Mouse (Mus musculus): Measurements from ENCODE around the gene Cfap97. TPM values are rescaled to one million over a fixed set of nuclear protein-coding genes. Genes with fewer than 3 reads are reported as not detected.

The Cfap97 gene
- polyA plus RNA-seq, 1 experiment from 2014 or later = 33.1 TPM

DNA sequence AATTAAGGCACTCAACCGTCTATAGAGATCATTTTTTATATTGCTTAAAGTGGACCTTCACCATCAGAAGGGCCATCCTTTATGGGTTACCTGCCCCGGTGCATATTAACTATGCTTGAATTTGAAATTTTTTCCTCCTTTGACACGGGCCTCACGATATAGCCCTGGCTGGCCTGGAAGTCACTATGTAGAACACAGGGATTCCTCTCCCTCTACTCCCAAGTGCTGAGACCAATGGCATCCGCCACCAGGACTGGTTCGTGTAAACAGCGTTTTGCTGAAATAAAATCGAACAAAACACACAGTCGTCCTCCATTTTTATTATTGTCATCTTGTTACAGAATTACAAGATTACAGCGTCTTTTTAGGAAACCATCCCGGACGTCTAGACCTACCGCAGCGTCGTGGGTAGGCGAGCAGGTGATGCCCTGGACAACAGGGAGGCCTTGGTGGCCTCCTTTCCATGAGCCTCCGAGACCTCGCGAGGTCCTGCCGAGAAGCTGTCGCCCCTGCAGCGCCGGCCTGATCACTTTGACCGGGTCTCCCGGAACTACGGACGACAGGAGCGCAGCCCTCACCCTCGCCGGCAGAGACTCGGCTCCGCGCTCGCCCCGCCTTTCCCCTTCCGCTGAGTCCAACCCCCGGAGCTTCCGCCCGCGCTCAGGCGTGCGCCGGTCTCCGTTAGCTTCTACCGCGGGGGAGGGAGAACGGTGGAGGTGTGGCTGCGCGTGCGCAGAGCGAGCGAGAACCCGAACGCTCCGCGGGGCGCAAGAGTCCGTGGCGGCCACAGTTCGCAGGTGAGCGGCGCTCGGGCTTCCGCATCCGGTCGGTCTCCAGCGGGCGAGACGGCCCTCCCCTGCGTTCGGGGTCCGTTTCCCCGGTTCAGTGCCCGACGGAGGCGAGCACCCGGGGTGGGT, 11.6 kb downstream of the Cfap97 start:
- peak overlapping the region; percentile 68 for H3K4me3 ChIP-seq
- 0 out of 2 replicates have a peak, but pooled peaks cover 4% of the 10 kb centered on the region for H3K4me1 ChIP-seq
- H3K4me2 ChIP-seq (replicated peaks) = peak overlapping the region; percentile 56
- WGBS = 2% methylated on average over 69 of the region's 77 CpGs
- no peaks in the 10 kb centered on the region for H3K36me3 ChIP-seq
- H3K9ac ChIP-seq = peak overlapping the region; percentile 79
- no peaks in the 10 kb centered on the region for H3K9me3 ChIP-seq
- H3K27ac ChIP-seq = peak overlapping the region; percentile 85
- H3K27me3 ChIP-seq = no peaks in the 10 kb centered on the region
- ATAC-seq (ENCODE audit: insufficient number of reproducible peaks, insufficient read depth, low FRiP score, low TSS enrichment) = peak; percentile 98

DNA sequence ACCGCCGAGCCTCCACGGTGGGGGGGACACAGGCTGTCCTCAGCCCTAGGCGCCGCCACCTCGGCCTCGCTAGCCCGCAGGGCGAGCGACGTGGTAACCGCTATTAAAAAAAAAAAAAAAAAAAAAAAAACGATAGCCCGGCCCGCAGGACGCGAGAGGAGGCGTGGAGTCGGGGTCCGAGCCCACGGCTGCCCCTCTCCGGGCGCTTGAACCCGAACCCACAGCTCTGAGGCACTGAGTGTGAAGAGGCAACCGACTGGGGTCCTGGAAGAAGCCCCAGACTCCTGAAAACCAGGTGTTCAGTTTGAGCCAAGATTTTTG, 12.3 kb downstream of the Cfap97 start:
- no peaks in the 10 kb centered on the region for H3K36me3 ChIP-seq
- peak; percentile 28; the same call in 1 of the 2 replicates for ATAC-seq (ENCODE audit: insufficient number of reproducible peaks, insufficient read depth, low FRiP score, low TSS enrichment)
- peak overlapping the region; percentile 85 for H3K27ac ChIP-seq
- WGBS = 1% methylated on average over 24 of the region's 25 CpGs
- peak overlapping the region; percentile 56 for H3K4me2 ChIP-seq (replicated peaks)
- 0 out of 2 replicates have a peak, but pooled peaks cover 4% of the 10 kb centered on the region for H3K4me1 ChIP-seq
- no peaks in the 10 kb centered on the region for H3K27me3 ChIP-seq
- H3K9me3 ChIP-seq = no peaks in the 10 kb centered on the region
- H3K4me3 ChIP-seq = peak overlapping the region; percentile 68
- H3K9ac ChIP-seq = peak overlapping the region; percentile 79

DNA sequence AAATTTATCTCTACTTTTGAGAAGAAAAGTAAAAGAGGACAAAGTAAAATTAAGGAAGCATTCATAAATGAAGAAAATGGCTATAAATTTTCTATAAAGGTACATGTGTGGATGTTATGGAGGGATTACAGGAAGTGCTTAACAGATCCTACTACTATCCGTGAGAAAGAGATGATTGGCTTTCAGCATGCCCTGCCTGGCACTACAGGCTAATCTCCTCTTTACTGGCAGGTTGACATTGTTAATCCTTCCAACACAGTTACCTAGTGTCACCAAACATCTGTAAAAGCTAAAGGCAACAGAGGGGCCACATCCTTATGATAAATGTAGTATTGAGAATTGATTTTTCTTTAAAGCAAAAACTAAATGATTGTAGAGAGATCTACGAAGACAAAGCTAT, 22.1 kb downstream of the Cfap97 start:
- H3K36me3 ChIP-seq = peaks cover 10% of the 10 kb centered on the region
- no peak overlapping the region for H3K4me3 ChIP-seq
- H3K27ac ChIP-seq = no peak overlapping the region
- no peaks in the 10 kb centered on the region for H3K9me3 ChIP-seq
- no peak for ATAC-seq (ENCODE audit: insufficient number of reproducible peaks, insufficient read depth, low FRiP score, low TSS enrichment)
- H3K4me2 ChIP-seq (replicated peaks) = no peak overlapping the region
- no peaks in the 10 kb centered on the region for H3K27me3 ChIP-seq
- H3K9ac ChIP-seq = no peak overlapping the region
- WGBS = 86% methylated on average over 2 of the region's 2 CpGs
- no peaks in the 10 kb centered on the region for H3K4me1 ChIP-seq

DNA sequence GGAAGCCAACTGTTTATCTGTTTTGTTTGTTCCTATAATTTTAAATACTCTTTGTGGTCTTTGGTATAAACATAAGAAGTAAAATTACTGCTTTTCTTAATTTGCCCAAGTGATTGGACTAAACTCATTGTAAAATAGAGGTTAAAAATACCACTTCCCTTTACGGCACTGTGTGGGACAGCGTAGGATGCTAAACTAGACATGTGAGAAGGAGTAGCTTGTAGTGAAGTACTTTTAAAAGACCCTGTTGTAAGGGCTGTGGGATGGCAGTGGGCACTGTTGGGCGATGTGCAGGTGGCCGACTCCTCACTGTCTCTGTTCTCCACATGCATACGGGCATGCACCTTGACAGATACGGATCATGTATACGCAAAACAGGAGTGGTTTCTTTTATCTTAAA, 28.6 kb downstream of the Cfap97 start:
- Histone ChIP-seq H3K9ac (no peak overlapping the region), H3K27ac (no peak overlapping the region), H3K4me3 (no peak overlapping the region), H3K4me2 (replicated peaks) (no peak overlapping the region), H3K27me3 (no peaks in the 10 kb centered on the region), H3K4me1 (no peaks in the 10 kb centered on the region), H3K9me3 (no peaks in the 10 kb centered on the region), H3K36me3 (peaks cover 3% of the 10 kb centered on the region; the same call in 1 of the 2 replicates)
- no peak for ATAC-seq (ENCODE audit: insufficient number of reproducible peaks, insufficient read depth, low FRiP score, low TSS enrichment)
- WGBS = 92% methylated on average over 7 of the region's 7 CpGs

DNA sequence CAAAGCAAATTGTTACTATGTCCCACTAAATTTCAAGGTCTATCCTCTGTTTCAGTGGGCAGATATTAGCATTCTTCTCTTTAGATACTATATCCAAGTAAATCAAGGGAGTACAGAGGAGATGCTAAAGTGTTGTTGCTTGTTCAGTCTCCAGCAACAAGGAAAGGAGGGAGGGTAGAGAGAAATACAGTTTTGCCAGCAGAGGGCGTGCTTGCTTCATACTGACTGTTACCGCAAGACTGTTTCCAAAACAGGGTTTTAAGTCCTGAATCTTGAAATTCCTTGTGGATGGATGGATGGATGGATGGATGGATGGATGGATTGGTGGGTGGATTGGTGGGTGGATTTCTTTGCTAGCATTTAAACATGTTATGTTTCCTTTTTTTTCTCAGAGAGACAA, 33.8 kb downstream of the Cfap97 start:
- 8% methylated on average over 2 of the region's 2 CpGs for WGBS
- Histone ChIP-seq H3K27ac (no peak overlapping the region), H3K4me2 (replicated peaks) (no peak overlapping the region), H3K36me3 (0 out of 2 replicates have a peak, but pooled peaks cover 8% of the 10 kb centered on the region), H3K9ac (no peak overlapping the region), H3K27me3 (no peaks in the 10 kb centered on the region), H3K4me1 (no peaks in the 10 kb centered on the region), H3K4me3 (no peak overlapping the region), H3K9me3 (no peaks in the 10 kb centered on the region)
- ATAC-seq (ENCODE audit: insufficient number of reproducible peaks, insufficient read depth, low FRiP score, low TSS enrichment) = no peak

DNA sequence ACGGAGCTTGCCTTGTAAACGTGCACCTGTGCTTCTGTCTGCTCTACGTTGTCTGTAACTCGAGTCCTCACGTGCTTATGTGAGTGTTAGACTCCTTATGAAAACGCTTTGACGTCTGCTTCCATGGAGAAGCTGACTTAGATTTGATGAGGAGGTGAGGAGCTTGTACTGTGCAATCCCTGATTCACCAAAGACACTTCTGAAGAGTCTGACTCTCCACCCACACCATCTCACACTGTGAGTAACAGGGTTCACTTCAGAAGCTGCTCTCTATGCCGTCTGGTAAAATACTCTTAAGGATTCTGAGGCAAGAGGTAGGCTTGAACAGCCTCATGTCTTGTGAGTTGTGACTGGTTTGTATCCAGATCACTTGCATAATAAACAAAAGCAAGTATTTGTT, 41.5 kb downstream of the Cfap97 start:
- Histone ChIP-seq H3K36me3 (peaks cover 19% of the 10 kb centered on the region), H3K27ac (no peak overlapping the region), H3K4me2 (replicated peaks) (no peak overlapping the region), H3K27me3 (no peaks in the 10 kb centered on the region), H3K4me3 (no peak overlapping the region), H3K9me3 (no peaks in the 10 kb centered on the region), H3K4me1 (no peaks in the 10 kb centered on the region), H3K9ac (no peak overlapping the region)
- WGBS = 85% methylated on average over 8 of the region's 8 CpGs
- no peak for ATAC-seq (ENCODE audit: insufficient number of reproducible peaks, insufficient read depth, low FRiP score, low TSS enrichment)

DNA sequence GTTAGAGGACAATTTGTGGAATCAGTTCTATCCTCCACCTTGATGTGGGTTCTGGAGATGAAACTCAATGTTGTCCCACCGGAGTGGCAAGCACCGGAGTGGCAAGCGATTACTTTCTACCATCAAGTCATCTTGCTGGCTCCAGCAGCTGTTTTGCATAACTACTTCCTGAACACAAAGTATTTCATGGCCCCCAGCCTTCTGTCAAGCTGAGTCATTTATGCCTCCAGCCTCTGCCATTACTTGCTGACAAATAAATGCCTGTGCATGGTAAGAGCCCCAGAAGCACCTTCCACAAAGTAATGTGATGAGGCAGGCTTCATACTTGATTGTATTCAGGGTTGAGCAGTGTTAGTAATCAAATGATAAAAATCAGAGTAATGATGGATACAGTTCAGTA, 45.3 kb downstream of the Cfap97 start:
- no peaks in the 10 kb centered on the region for H3K4me1 ChIP-seq
- ATAC-seq (ENCODE audit: insufficient number of reproducible peaks, insufficient read depth, low FRiP score, low TSS enrichment) = no peak
- H3K27me3 ChIP-seq = no peaks in the 10 kb centered on the region
- H3K4me3 ChIP-seq = no peak overlapping the region
- no peak overlapping the region for H3K9ac ChIP-seq
- no peaks in the 10 kb centered on the region for H3K9me3 ChIP-seq
- H3K27ac ChIP-seq = no peak overlapping the region
- H3K36me3 ChIP-seq = peaks cover 25% of the 10 kb centered on the region
- WGBS = 71% methylated on average over 3 of the region's 3 CpGs
- no peak overlapping the region for H3K4me2 ChIP-seq (replicated peaks)

DNA sequence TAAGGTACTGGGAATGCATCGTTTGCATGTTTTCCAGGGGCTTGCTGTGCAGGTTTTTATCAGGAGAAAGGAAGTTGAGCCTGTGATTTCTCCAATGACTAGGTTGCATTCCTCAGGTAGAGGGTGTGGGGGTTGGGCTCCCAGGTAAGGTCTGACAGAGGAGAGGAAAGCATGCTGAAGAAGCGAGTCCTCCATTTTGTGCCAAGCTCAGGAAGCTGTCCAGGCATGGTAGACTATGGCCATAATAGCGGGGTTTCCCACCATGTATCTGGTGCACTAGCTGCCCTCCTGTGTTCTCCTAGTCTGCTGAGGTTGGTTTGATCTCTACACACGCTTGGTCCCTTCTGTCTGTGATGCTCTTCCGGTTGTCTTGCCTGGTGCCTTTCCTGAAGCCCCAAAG, 46.1 kb downstream of the Cfap97 start:
- Histone ChIP-seq H3K4me2 (replicated peaks) (no peak overlapping the region), H3K4me1 (no peaks in the 10 kb centered on the region), H3K27me3 (no peaks in the 10 kb centered on the region), H3K9ac (no peak overlapping the region), H3K9me3 (no peaks in the 10 kb centered on the region), H3K27ac (no peak overlapping the region), H3K4me3 (no peak overlapping the region), H3K36me3 (peaks cover 33% of the 10 kb centered on the region)
- no peak for ATAC-seq (ENCODE audit: insufficient number of reproducible peaks, insufficient read depth, low FRiP score, low TSS enrichment)
- WGBS = 82% methylated on average over 5 of the region's 5 CpGs

DNA sequence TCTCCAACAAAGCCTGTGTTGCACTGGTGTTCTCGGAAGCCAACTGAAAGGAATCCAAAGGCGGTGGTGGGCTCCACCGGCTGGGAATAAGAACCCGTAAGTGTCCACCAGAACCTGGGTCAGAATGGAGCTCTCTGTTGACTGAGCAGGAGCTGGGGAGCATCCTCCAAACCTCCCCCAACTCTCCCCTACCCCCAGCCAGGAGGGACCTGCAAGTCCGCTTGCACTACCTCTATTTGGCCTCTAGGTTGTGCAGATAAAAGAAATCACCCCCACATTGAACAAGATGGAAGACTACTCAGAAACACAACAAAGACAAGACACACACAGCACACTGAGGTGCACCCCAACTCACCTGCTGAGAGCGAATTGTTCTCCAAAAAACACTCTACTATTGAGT, 50.8 kb downstream of the Cfap97 start:
- peaks cover 12% of the 10 kb centered on the region; the same call in 1 of the 2 replicates for H3K4me1 ChIP-seq
- H3K27me3 ChIP-seq = no peaks in the 10 kb centered on the region
- no peaks in the 10 kb centered on the region for H3K9me3 ChIP-seq
- no peak overlapping the region for H3K27ac ChIP-seq
- H3K4me3 ChIP-seq = no peak overlapping the region
- H3K4me2 ChIP-seq (replicated peaks) = no peak overlapping the region
- no peak for ATAC-seq (ENCODE audit: insufficient number of reproducible peaks, insufficient read depth, low FRiP score, low TSS enrichment)
- WGBS = 86% methylated on average over 6 of the region's 6 CpGs
- H3K9ac ChIP-seq = no peak overlapping the region
- peaks cover 55% of the 10 kb centered on the region for H3K36me3 ChIP-seq

DNA sequence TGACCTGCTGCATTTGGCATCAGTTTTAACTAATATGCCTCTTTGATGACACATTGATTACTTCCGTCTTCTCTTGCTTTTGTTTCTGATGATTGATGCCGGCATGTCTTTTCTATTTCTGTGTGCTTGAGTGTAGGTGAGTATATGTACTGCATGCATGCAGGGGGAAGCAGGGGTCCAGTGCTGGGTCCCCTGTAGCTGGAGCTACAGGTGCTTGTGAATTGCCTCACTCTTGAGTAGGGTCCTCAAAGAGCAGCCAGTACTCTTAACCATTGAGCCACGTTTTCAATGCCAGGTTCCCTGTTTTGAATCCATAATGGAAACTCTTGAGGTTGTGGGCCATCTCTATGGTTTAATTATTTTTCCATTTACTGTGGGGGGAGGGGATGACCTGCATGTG, 52.7 kb downstream of the Cfap97 start:
- no peak overlapping the region for H3K9ac ChIP-seq
- no peaks in the 10 kb centered on the region for H3K27me3 ChIP-seq
- H3K4me3 ChIP-seq = no peak overlapping the region
- 85% methylated on average over 3 of the region's 3 CpGs for WGBS
- no peak for ATAC-seq (ENCODE audit: insufficient number of reproducible peaks, insufficient read depth, low FRiP score, low TSS enrichment)
- H3K9me3 ChIP-seq = no peaks in the 10 kb centered on the region
- H3K4me1 ChIP-seq = peaks cover 29% of the 10 kb centered on the region
- no peak overlapping the region for H3K27ac ChIP-seq
- no peak overlapping the region for H3K4me2 ChIP-seq (replicated peaks)
- H3K36me3 ChIP-seq = peaks cover 71% of the 10 kb centered on the region

DNA sequence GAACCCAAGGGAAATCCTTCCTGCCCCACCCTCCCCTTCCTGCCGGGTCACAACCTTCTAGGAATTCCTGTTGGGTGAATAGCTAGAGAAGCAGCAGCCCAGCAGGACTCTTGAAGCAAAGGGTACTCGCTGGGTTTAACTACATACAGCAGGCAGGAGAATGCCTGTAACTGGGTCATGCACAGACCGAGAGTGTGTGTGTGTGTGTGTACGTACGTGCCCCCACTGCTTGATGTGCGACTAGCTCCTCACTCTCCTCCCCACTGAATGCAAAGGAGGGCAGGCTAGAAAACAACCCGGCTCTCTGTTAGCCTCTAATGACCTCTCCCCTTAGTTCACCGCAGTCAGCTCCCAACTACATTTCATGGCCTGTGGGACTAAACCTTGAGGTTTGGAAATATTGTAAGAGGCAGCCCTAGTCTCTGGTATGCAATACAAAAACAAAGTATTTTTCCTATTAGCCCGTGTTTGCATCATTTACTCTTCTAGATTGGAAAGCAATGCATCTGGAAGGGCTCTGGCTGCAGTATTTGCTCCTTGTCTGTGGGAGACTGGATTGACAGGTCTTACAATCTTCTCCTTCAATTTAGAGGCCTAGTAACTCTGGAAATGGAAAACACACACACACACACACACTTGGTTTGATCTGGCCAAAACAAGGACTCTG, 53.5 kb downstream of the Cfap97 start:
- no peaks in the 10 kb centered on the region for H3K27me3 ChIP-seq
- peaks cover 36% of the 10 kb centered on the region for H3K4me1 ChIP-seq
- H3K9me3 ChIP-seq = no peaks in the 10 kb centered on the region
- H3K4me2 ChIP-seq (replicated peaks) = no peak overlapping the region
- no peak overlapping the region for H3K9ac ChIP-seq
- peaks cover 71% of the 10 kb centered on the region for H3K36me3 ChIP-seq
- ATAC-seq (ENCODE audit: insufficient number of reproducible peaks, insufficient read depth, low FRiP score, low TSS enrichment) = no peak
- peak overlapping the region; percentile 36; the same call in 1 of the 2 replicates for H3K27ac ChIP-seq
- WGBS = 55% methylated on average over 9 of the region's 9 CpGs
- no peak overlapping the region for H3K4me3 ChIP-seq

DNA sequence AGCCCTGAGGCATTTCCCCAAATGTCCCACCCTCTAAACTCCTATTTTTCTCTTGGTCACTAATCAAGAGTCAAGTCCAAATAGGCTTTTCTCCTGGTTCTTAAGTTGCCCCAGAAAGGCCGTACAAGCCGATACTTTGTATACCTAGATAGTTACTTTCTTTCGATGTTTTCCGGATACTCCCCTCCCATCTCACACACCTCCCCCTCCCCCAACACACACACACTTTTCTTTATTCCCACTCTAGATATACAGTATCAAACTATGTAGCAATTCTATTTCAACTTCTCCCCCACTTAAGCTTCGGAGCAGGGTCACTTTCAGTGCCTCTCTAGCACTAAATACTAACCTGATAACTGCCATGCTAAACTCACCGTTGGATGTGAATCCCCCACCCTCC, 54.5 kb downstream of the Cfap97 start:
- H3K9ac ChIP-seq = no peak overlapping the region
- H3K9me3 ChIP-seq = no peaks in the 10 kb centered on the region
- H3K27me3 ChIP-seq = no peaks in the 10 kb centered on the region
- H3K4me3 ChIP-seq = no peak overlapping the region
- H3K4me2 ChIP-seq (replicated peaks) = no peak overlapping the region
- peaks cover 71% of the 10 kb centered on the region for H3K36me3 ChIP-seq
- H3K4me1 ChIP-seq = peaks cover 36% of the 10 kb centered on the region
- 65% methylated on average over 6 of the region's 6 CpGs for WGBS
- ATAC-seq (ENCODE audit: insufficient number of reproducible peaks, insufficient read depth, low FRiP score, low TSS enrichment) = no peak
- H3K27ac ChIP-seq = peak overlapping the region; percentile 66; the same call in 1 of the 2 replicates

All from embryonic facial prominence, embryonic 12.5 days (tissue).